Mouse (Mus musculus) embryonic fibroblast, embryonic 13.5 days (primary cell): ENCODE results near the gene Prox1.

Experiments used
- CTCF ChIP-seq: IDR thresholded peaks from 2 replicates; pipeline ENCODE4 v1.5.1; 2011; ENCODE audit warnings: mild to moderate bottlenecking, control low read depth, low read length, moderate library complexity, borderline replicate concordance; ENCODE audit not compliant: insufficient read depth
- POLR2A ChIP-seq: IDR thresholded peaks from 2 replicates; pipeline ENCODE4 v1.6.1; 2011; ENCODE audit warnings: low read depth, mild to moderate bottlenecking, control low read depth, low read length, moderate library complexity

DNA sequence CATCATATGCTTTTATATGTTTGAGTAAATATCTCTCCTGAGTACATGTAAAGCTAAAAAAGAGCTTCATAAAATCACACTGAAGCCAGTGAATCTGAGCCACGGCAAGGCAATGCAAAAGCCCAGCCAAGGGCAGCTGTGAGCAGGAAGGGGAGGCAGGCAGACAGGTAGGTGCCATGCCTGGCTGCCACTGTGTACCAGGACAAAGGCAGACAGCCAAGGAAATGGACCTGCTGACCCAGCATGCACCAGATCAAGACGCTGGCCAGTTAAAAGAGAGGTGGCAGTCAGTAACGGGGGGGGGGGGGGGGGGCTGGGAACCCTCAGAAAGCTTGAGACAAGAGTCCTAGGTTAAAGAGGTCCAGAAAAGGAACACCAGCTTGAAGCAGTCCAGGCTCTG, 6.4 kb upstream of the Prox1 start:
- TF ChIP-seq POLR2A, result no peak
- TF ChIP-seq CTCF, result no peak
